Mouse (Mus musculus) cerebellum, adult 9-10 months (tissue): ENCODE results near the gene Gm3776.
"Not testable (repeated sequence)": the region's sequence is repeated elsewhere in the genome, so short reads cannot be mapped to it uniquely, and the experiment has no call there.

Source experiments
- DNase-seq: peaks from one replicate; pipeline ENCODE4 v3.0.0; 2022

Gene Gm3776

GRCm38 (mm10) chr9:78256914-78257313 is at the start of gene Gm3776:
Gene Gm3776 (plus strand): TSS chr9:78257129.
- DNase-seq, result not testable (repeated sequence)

- no peak for DNase-seq
Observed at GRCm38 (mm10) chr9:78208956-78209355, 48.0 kb upstream of the Gm3776 start.

- DNase-seq, result no peak
Observed at GRCm38 (mm10) chr9:78210079-78210478, 46.9 kb upstream of the Gm3776 start.

- no peak for DNase-seq
Observed at GRCm38 (mm10) chr9:78210821-78211220, 46.1 kb upstream of the Gm3776 start.

- DNase-seq, result no peak
Observed at GRCm38 (mm10) chr9:78211521-78211920, 45.4 kb upstream of the Gm3776 start.

- DNase-seq, result no peak
Observed at GRCm38 (mm10) chr9:78212341-78213049, 44.4 kb upstream of the Gm3776 start.

GRCm38 (mm10) chr9:78217074-78217473 is 39.9 kb upstream of the Gm3776 start:
- DNase-seq, result no peak

GRCm38 (mm10) chr9:78222616-78223015 is 34.3 kb upstream of the Gm3776 start:
- no peak for DNase-seq

- DNase-seq, result no peak
Observed at GRCm38 (mm10) chr9:78223221-78223902, 33.6 kb upstream of the Gm3776 start.

GRCm38 (mm10) chr9:78224418-78224817 is 32.5 kb upstream of the Gm3776 start:
- no peak for DNase-seq

- DNase-seq, result no peak
Observed at GRCm38 (mm10) chr9:78225304-78225703, 31.6 kb upstream of the Gm3776 start.

GRCm38 (mm10) chr9:78228122-78228521 is 28.8 kb upstream of the Gm3776 start:
- no peak for DNase-seq

- DNase-seq, result not testable (repeated sequence)
Observed at GRCm38 (mm10) chr9:78229658-78230057, 27.3 kb upstream of the Gm3776 start.

GRCm38 (mm10) chr9:78230461-78230860 is 26.5 kb upstream of the Gm3776 start, which contains the start of gene Gsta1:
Gene Gsta1 (plus strand): TSS chr9:78230656.
- not testable (repeated sequence) for DNase-seq

GRCm38 (mm10) chr9:78233121-78233695 is 23.7 kb upstream of the Gm3776 start:
- DNase-seq, result not testable (repeated sequence)

- not testable (repeated sequence) for DNase-seq
Observed at GRCm38 (mm10) chr9:78255683-78256470, 1.1 kb upstream of the Gm3776 start.

- peak; percentile 27 for DNase-seq
Observed at GRCm38 (mm10) chr9:78259688-78260087, 2.8 kb downstream of the Gm3776 start.

- DNase-seq, result not testable (repeated sequence)
Observed at GRCm38 (mm10) chr9:78270945-78271344, 14.0 kb downstream of the Gm3776 start.

GRCm38 (mm10) chr9:78282002-78282711 is 25.2 kb downstream of the Gm3776 start:
- DNase-seq, result not testable (repeated sequence)

GRCm38 (mm10) chr9:78289063-78289462 is 32.1 kb downstream of the Gm3776 start:
- not testable (repeated sequence) for DNase-seq

- not testable (repeated sequence) for DNase-seq
Observed at GRCm38 (mm10) chr9:78289723-78290122, 32.8 kb downstream of the Gm3776 start, which contains the start of gene Gm10639. Gene Gm10639 (plus strand): TSS chr9:78289923.

GRCm38 (mm10) chr9:78292462-78292861 is 35.5 kb downstream of the Gm3776 start:
- not testable (repeated sequence) for DNase-seq
